Mouse (Mus musculus) telencephalon, adult 2 months (tissue): ENCODE measurements around the gene Gm49673.
"Not testable (repeated sequence)": the region's sequence is repeated elsewhere in the genome, so short reads cannot be mapped to it uniquely, and the experiment has no call there.

Experiments
- DNase-seq: peaks from one replicate; pipeline ENCODE4 v3.0.0-alpha.2; 2011; ENCODE audit warnings: low read depth, low spot score

Gene Gm49673

DNA sequence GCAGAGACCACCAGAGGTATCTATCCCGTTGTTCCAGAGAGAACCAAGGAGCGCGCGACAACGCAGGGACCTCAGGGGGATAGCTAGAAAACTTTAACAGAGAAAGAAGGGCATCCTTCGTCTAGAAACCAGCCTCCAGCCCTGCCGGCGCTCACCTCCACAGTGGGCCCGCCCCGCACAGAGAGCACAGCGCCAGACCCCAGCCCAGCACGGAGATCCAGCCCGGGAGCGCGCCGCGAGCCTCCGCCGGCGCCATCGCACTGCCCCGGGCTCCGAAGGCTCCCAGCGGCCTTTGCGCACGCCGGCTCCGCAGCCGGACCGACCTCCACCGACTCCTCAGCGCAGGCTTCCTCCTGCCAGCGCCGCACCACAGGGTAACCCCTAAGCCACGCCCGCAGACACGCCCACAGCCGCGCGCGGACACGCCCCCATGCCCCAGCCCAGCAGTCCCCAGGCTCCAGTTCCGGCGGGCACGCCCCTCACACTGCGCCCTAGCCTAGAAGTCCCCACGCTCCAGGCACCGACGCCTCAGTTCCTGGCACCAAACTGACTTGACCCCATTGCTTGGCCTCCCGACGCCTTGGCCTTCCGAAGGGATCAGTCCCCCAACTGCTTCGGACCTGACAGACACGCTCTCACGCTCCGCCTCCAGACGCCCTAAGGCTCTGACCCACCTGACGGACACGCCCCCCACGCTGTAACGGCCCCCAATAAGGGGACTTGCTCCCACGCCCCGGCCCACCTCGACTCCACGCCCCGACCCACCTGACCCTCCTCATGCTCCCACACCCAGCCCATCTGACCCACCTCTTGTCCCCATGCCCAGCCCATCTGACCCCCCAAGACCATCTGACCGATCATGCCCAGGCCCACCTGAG lies at the start of gene Gm49673, which contains the start of gene Rnaset2a:
TSS of gene Gm49673 (minus strand) at position 350 of the 878 bp plus-strand sequence.
TSS of gene Rnaset2a (minus strand) at position 659 of the 878 bp plus-strand sequence.
- not testable (repeated sequence) for DNase-seq

DNA sequence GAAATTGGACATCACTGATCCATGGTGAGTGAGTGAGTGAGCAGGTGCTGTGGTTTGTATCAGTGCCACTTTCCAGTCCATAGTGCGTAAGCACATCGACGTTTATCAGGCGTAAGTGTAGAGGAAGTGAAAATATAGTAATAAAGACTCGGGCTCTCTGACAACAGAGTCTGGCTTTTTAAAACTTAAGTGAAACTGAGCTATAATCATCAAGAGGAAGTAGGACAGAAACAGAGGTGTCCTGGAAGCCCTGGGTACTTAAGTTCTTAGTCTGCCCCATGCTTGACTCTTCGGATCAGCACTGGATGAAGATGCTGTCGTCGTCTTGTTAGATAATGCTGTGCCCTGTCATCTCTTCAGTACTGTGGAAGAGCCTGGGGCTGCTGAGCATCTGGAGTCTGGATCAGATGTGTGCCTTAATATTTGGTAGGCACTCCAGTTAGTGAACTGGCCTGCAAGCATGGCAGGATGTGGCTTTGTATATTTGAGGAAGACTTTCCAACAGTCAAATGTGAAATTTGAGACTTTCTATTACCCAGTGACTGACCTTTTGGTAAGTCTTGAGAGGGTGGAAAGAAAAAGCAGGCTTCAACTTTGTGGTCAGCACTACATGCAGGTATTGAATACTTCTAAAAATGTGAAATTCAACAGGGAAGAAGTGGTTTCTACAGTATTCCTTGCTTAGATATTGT lies 48.2 kb upstream of the Gm49673 start:
- DNase-seq = no peak

DNA sequence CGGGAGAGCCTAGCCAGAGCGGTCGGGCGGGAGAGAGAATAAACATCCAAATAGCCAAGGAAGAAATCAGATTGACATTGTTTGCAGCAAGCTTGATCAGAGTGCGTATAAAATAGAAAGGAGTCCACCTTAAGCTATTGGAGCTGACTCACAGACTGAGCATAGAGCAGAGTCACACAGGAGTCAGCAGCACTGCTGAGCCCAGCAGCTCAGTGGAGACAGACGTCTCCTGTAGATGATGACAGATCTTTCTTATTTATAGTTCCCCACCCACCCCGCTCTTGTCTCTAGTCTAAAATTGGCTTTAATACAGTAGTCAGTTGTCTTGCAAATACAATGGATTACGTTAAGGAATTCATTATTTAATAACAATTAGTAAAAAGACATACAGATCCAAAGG lies 46.1 kb upstream of the Gm49673 start:
- DNase-seq = peak; percentile 41

DNA sequence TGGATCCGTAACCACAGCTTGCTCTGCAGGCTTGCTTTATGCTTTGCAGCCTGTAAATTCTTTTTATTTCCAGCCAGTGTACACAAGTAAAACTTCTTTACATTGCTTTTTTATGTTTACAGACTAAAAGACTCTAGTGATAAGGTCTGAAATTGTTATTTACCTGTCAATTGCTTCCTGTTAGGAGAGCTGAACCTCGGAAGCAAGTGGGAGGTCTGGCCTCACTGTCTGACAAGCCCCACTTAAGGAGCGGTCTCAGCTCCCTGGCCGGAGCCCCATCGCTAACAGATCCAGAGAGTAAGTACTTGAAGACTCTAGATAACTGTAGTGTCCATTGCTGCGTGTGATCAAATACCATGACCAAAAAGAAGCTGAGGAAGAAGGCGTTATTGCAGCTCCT lies 36.6 kb upstream of the Gm49673 start:
- no peak for DNase-seq

DNA sequence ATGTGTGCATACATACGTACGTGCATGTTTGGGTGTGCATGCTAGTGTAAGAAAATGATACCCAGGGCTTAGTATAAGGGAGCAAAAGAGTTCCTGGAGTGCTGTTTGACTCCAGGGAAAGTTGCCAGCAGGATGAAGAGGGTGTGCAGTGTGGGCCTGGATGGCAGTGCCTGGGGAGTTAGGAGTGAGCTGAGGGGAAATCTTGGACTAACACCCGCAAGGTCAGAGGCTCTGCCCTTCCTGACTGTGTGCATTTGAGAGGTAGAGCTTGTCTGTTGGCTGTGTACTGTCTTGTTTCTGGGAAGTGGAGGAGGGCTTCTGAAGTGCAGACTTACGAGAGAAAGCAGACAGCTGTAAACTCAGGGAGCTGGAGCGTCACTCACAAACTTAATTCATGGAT lies 36.2 kb upstream of the Gm49673 start:
- no peak for DNase-seq

DNA sequence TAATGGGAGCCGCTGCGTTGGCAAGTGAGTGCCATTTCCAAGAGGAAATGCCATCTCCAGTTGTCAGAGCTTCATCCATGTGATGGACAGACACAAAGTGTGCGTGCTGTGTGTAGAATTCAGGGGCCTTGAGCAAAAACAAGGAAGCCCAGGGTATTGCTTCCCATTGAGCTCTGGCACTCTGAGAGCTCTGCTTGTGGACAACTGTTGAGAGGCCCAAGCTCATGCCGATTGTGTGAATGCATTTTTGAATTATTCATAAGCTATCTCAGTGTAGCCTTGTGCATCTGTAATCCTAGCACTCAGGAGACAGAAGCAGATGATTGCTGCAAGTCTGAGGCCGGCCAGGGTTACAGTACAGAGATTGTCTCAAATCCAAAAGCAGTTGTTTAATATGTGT lies 29.5 kb upstream of the Gm49673 start:
- DNase-seq = no peak

DNA sequence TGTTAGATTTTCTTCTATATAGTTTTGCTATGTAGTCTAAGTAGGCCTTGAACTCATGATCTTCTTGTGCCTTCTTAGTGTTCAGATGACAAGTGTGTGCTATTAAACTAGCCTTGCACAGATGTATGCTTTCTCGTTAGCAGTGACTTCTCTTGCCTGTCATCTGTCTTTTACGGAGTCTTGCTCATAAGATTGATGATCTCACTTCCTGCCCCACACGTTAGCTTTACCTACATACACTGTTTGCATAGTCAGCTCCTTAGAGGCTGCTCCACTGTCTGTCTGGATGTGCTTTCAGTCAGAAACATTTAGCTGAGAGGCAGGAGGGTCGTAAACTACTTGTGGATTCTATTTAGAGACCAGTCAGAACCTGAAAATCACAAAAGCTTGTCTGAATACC lies 23.5 kb upstream of the Gm49673 start:
- no peak for DNase-seq

DNA sequence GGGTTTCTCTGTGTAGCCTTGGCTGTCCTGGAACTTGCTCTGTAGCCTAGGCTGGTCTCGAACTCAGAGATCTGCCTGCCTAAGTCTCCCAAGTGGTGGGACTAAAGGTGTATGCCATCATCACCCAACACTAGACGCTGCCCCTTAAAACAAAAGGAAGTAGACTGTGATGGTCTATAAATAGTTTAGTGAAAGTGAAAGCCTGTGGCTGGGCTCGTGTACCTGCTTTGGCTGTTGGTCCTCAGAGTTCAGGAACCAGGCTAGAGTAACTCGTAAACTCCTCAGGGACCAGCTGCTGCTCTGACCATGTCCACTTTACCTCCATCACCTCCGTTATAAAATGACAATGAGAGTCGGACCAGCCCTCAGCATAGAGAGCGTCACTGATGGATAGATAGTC lies 22.7 kb upstream of the Gm49673 start:
- no peak for DNase-seq

DNA sequence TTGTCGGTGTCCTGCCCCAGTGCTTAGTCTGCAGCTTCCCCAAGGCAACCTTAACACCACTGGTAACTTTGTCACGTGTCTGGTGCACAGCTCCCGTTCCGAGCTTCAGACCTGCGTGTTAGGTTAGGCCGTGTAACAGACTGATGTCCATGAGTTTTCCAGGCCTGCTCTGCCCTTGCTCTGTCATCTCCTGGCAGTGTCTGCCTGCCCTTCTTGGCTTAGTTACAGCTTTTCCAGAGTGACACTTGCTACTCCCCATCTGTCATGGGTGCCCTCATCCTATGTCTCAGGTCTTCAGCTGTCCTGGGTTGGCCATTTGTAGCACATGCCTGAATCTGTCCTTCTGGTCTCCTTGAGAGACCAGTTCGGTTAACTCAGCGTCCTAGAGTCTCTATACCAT lies 19.8 kb upstream of the Gm49673 start:
- not testable (repeated sequence) for DNase-seq

DNA sequence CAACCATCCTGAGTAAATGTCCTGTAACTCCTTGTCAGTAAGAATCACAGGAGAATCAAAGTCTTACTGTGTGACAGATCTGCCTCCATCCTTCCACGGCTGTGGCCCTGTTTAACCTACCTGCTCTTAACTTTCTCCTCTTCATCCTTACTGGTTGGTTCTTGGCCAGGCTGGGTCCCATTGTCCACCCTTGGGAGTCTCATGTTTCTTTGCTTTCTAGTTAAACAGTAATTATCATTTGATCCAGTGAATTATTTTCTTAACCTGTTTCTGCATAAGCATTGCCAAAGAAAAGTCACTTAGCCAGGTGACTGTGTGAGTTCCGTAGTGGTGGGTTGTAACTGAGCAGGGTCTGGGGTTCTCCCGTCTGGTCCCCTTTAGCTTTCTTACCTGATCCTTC lies 18.9 kb upstream of the Gm49673 start:
- not testable (repeated sequence) for DNase-seq

DNA sequence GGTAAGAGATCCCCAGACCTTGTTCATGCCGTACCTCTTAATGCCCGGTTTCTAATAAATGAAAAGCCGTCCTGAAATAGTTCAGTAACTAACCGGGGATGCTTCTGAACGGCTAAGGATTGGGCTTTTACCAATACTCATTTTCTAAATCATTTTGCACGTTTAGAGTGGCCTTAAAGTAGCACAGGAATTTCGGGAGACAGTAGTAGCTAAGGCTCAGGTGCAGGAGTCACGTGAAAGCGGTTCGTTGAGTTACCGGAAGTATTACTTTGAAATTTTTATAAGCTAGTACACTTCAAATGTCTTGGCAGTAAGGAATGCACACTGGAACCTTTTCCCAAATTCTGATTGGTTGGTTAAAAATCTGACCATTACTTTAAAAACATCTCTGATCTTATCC lies 18.4 kb upstream of the Gm49673 start:
- not testable (repeated sequence) for DNase-seq

DNA sequence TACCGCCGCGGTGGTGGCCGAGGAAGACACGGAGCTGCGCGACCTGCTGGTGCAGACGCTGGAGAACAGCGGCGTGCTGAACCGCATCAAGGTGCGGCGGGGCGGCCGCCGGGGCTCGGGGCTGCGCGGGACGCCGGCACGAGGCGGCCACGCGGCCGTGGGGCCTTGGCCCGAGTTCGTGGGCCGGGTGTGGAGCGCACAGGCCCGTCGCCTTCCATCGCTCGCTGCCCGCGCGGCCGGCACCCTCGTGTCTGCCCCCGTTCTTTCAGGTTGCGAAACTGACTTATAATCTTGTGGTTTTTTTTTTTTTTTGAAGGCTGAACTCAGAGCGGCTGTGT lies 18.0 kb upstream of the Gm49673 start:
- not testable (repeated sequence) for DNase-seq

DNA sequence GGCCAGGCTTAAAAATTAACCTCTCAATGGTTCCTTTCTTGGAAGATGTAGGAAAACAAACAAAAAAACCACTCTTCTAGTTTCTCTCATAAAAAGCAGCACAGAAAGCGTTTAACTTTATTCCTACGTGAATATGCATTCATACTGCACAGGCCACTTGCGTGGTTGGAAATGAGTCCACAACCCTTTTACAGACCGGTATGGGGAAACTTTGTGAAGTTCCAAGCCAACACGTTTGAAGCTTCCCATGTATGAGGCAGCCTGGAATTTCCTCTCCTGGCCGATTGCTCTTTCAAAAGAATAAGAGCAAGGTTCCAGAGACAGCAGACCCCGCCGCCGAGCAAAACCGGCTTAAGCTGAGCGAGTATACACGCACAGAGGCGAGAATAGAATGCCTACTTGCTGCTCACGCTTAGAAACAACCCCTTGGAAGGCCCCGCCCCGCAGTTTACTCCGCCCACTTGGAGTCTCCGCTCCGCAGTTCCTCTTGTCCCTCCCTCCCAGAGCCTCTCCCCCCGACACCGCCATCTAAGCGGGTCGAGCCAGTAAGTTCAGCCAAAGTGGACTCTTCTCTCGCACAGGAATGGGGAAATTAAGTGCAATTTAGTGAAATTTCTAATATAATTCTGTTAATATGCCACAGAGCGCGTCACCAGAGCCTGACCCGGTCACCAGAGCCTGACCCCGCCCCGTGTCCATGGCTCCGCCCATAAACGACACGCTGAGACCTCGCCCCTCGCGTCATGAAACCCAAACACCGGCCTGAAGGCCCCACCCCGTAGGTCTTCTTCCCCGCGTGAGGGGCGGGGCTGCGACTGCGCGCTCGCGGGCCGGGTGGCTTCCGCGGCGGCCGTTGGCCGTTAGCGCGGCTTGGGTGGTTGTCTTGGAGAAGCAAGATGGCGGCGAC lies 17.4 kb upstream of the Gm49673 start, which contains the start of gene Fgfr1op:
TSS of gene Fgfr1op (plus strand) at position 801 of the 907 bp plus-strand sequence.
- not testable (repeated sequence) for DNase-seq

DNA sequence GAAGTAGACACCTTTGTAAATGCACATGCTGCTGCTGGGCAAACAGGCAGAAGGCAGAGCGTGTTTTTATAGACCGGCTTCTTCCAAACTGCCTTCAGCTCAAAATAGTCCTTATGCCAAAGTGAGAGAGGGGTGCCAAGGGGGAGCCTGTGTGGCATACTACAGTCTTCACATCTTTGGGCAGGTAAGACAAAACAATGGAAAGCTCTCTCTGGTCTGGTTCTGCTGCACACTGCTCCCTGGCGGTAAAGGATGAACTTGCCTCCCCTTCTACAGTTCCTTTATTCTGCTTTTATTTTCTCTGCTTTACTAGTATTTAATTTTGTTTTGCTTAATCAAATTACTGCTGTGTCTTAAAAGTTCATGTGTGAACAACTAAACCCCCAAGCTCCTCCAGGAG lies 13.4 kb upstream of the Gm49673 start:
- DNase-seq = not testable (repeated sequence)

DNA sequence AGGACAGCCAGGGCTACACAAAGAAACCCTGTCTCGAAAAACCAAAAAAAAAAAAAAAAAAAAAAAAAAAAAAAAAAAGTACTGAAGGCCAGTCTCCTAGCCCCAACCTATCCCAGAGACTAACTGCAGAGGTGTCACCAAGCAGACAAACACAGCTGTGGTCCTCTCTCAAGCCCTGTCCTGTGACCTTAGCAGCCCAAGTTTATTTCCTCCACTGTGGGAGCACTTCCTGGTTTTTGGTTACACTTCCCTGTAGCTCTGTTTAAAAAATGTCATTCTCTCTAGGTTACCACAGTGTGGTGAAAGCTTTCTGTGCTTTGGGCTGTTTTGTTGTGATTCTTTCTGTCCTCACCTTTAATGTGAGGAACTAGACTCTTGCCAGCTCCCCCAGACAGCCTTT lies 11.0 kb upstream of the Gm49673 start:
- DNase-seq = not testable (repeated sequence)

DNA sequence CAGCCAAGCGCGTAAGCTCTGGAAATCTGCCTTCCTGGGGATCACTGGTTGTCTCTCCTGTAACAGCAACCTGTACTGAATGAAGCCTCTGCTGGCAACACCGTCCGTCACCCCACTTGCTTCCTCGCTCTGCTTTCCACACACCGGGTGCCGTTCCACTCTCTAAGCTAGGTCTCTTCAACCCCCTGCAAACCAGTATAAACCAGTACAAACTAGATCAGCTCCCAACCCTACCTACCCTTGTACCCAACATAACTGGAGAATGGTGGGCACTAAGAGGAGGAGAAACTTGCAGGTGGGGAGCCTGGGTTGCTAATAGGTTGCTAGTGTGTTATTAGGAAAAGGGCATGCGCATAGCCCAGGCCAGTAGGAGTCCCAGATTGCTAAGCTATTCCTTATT lies 8.4 kb upstream of the Gm49673 start:
- not testable (repeated sequence) for DNase-seq

DNA sequence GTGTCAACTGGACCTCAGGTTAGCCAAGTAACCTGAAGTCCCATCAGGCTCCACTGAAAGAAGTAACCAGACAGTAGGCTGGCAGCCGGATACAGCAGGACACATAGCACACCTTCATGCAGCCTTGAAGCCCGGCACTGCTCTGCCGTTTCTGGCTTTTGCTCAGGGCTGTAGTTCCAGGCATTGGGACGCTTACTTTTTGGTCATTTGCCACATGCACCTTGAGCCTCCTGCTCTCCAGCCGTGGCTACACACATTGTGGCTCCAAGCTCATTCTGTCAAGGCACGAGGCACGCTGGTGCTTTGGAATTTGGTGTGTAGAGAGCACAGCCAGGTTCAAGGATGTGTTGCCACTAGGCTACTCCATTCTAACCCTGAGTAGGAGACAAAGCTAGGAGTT lies 7.4 kb upstream of the Gm49673 start:
- DNase-seq = not testable (repeated sequence)

DNA sequence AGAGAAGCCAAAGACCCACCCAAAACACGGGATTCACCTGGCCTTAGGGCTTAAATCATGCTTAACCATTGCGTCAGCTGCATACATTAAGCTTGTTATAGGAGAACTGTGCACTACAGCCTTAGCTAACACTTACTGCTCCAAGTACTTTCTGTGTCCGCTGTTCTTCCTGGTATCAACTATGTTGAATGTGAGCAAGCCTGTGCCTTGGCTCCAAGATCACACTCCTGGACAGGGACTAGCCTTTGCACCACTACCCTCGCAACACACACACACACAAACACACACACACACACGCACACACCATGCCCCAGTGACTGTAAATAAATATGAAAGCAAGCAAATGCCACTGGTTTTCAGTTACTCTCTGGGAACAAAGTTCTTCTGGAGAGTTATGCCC lies 657 bp downstream of the Gm49673 start:
- DNase-seq = not testable (repeated sequence)

DNA sequence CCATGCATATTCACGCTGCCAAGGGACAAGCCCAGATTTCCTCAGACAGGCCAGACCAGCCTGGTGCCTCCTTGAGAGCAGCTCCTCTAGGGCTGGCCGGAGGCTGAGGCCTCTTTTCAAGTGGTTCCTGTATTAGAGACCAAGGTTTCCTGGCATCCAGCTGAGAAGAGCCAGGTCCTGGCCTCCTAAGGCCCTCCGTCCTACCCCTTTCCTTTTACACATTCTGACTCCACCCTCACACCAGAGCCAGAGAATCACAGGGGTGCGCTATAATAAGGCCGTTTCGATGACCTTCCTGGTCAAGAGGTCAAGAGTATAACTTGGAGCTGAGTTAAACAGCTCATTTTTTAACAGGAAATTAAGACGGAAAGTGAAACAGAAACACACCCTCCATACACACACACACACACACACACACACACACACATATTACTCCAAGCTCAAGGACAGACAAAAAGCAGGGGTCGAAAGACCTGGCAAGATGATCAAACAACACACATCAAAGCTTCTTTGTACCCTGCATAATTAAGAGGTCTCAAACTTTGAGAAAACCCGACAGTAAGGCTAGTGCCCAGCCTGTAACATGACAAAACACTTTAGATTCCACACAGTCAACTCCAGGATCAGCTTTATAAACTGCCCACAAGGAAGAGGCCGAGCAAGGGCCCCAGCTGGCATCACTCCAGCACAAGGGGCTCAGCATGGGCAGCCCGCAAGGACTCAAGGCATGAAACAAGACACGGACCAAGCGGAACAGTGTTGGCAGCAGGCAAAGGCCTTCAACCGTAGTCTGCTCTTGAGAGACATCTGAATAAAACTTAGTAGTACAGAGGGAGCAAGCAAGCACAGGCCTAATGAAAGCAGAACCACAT lies 3.5 kb downstream of the Gm49673 start:
- DNase-seq = not testable (repeated sequence)

DNA sequence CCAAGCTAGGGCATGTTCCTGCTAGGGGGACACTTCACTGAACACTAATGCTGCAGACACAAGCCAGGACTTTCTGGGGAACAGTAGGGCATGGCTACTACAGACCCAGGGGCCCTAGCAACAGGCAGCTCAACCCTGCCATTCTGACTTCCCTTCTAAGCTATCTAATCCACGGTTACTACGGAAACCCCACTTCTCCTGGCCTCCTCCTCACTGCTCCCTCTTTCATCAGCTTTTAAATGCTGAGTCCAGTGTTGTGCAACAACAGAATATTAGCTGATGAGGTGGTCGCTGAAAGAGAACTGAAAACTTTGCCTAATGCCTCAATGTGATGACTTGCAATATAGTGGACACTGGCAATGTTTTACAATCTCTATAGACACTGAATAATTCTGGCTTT lies 7.4 kb downstream of the Gm49673 start:
- not testable (repeated sequence) for DNase-seq

DNA sequence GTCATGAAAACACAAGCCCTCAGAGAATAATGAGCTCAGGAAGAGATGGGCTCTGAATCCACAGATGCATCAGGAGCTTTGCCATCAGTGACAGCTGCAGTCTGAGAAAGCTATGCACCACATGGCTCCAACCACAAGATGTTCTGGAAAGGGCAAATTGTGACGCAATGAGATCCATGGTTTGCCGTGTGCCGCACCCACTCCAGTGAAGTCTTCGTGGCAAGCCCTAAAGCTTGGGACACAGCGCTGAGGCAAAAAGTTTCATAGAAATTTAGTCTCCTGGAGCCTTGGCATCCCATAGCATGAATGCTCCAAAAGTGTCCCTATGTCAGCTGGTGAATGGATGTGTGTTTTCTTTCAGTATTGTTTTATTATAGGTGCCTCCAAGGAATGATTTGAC lies 9.5 kb downstream of the Gm49673 start:
- not testable (repeated sequence) for DNase-seq
